Mouse (Mus musculus) midbrain, embryonic 11.5 days (tissue): ENCODE data around the gene Pank4. TPM values are rescaled to one million over a fixed set of nuclear protein-coding genes. Genes with fewer than 3 reads are reported as not detected.

ENCODE experiments used
- ATAC-seq: fragments of 200-750 bp; cut with Nextera tagmentation; 2 replicates; pipeline ENCODE4 v1.8.0; 2017; ENCODE audit warnings: moderate TSS enrichment, moderate library complexity; ENCODE audit not compliant: low FRiP score
- DNase-seq: peaks from one replicate; pipeline ENCODE4 v3.0.0; 2015; ENCODE audit warnings: low spot score; ENCODE audit errors: missing footprints
- H3K27ac ChIP-seq: fragments of 300-500 bp; sonication (generic); 2 replicates; pipeline ENCODE4 v1.5.1; 2014; ENCODE audit warnings: low read depth, low read length
- H3K27me3 ChIP-seq: fragments of 300-500 bp; sonication (generic); 2 replicates; pipeline ENCODE4 v1.6.1; 2014; ENCODE audit warnings: mild to moderate bottlenecking, low read length, moderate library complexity, mixed read lengths; ENCODE audit not compliant: control insufficient read depth, insufficient read depth
- H3K36me3 ChIP-seq: fragments of 300-500 bp; sonication (generic); 2 replicates; pipeline ENCODE4 v1.6.1; 2014; ENCODE audit warnings: mild to moderate bottlenecking, low read length, moderate library complexity, mixed read lengths; ENCODE audit not compliant: control insufficient read depth, insufficient read depth
- H3K4me1 ChIP-seq: fragments of 300-500 bp; sonication (generic); 2 replicates; pipeline ENCODE4 v1.6.1; 2014; ENCODE audit warnings: low read length; ENCODE audit not compliant: control insufficient read depth, insufficient read depth
- H3K4me2 ChIP-seq: fragments of 300-500 bp; sonication (generic); 2 replicates; pipeline ENCODE4 v1.6.1; 2014; ENCODE audit warnings: mild to moderate bottlenecking, moderate library complexity
- H3K4me3 ChIP-seq: fragments of 300-500 bp; sonication (generic); 2 replicates; pipeline ENCODE4 v1.5.1; 2014; ENCODE audit warnings: low read depth, low read length
- H3K9ac ChIP-seq: fragments of 300-500 bp; sonication (generic); 2 replicates; pipeline ENCODE4 v1.6.1; 2014; ENCODE audit warnings: low read length
- H3K9me3 ChIP-seq: fragments of 300-500 bp; sonication (generic); 2 replicates; pipeline ENCODE4 v1.6.1; 2016; ENCODE audit warnings: low read length; ENCODE audit not compliant: control insufficient read depth
- WGBS: fragments of 180-500 bp; shearing (Covaris S2); extraction: QIAGEN DNeasy Blood & Tissue Kit; methylation state at CpG from one replicate; pipeline ENCODE4 v1.1.7; 2014; 5-methylcytosine and 5-hydroxymethylcytosine counted together
- polyA plus RNA-seq: library from polyadenylated mRNA; unstranded; fragments of >200 nt; fragmentation: Nextera tagmentation; extraction: Ambion mirVana; gene quantifications from 2 replicates; pipeline ENCODE4 v1.2.1, GENCODE M21; 2014

Gene Pank4
- polyA plus RNA-seq, 1 experiment from 2014 or later: 40.4 TPM

GRCm38 (mm10) chr4:154940156-154940555 is 23.8 kb upstream of the Pank4 start:
- no peak overlapping the region for H3K4me2 ChIP-seq
- no peaks in the 10 kb centered on the region for H3K36me3 ChIP-seq
- H3K9ac ChIP-seq: no peak overlapping the region
- no peak overlapping the region for H3K4me3 ChIP-seq
- H3K4me1 ChIP-seq: peaks cover 7% of the 10 kb centered on the region
- no peak for ATAC-seq
- WGBS: 85% methylated on average over 2 of the region's 2 CpGs
- H3K27ac ChIP-seq: no peak overlapping the region
- peak; percentile 60 for DNase-seq
- H3K27me3 ChIP-seq: no peaks in the 10 kb centered on the region
- no peaks in the 10 kb centered on the region for H3K9me3 ChIP-seq

GRCm38 (mm10) chr4:154941831-154942230 is 22.1 kb upstream of the Pank4 start:
- Histone ChIP-seq H3K27ac (no peak overlapping the region), H3K36me3 (no peaks in the 10 kb centered on the region), H3K4me2 (no peak overlapping the region), H3K27me3 (no peaks in the 10 kb centered on the region), H3K9me3 (no peaks in the 10 kb centered on the region), H3K4me3 (no peak overlapping the region), H3K4me1 (peaks cover 18% of the 10 kb centered on the region), H3K9ac (no peak overlapping the region)
- ATAC-seq (no peak), DNase-seq (no peak)
- 94% methylated on average over 5 of the region's 5 CpGs for WGBS

- no peak for ATAC-seq
- Histone ChIP-seq H3K9ac (no peak overlapping the region), H3K36me3 (no peaks in the 10 kb centered on the region), H3K4me2 (no peak overlapping the region), H3K27ac (no peak overlapping the region), H3K9me3 (no peaks in the 10 kb centered on the region), H3K4me1 (peaks cover 22% of the 10 kb centered on the region), H3K4me3 (no peak overlapping the region), H3K27me3 (no peaks in the 10 kb centered on the region)
- 88% methylated on average over 10 of the region's 10 CpGs for WGBS
- DNase-seq: peak; percentile 59
These were observed 21.1 kb upstream of the Pank4 start for GRCm38 (mm10) chr4:154942632-154943322.

GRCm38 (mm10) chr4:154943323-154944039 is 20.4 kb upstream of the Pank4 start:
- Histone ChIP-seq H3K9me3 (no peaks in the 10 kb centered on the region), H3K9ac (no peak overlapping the region), H3K27me3 (no peaks in the 10 kb centered on the region), H3K27ac (no peak overlapping the region), H3K36me3 (no peaks in the 10 kb centered on the region), H3K4me1 (peaks cover 27% of the 10 kb centered on the region), H3K4me3 (no peak overlapping the region), H3K4me2 (no peak overlapping the region)
- ATAC-seq: no peak
- DNase-seq: peak; percentile 67
- 93% methylated on average over 6 of the region's 6 CpGs for WGBS

- H3K4me1 ChIP-seq: peaks cover 34% of the 10 kb centered on the region
- H3K27ac ChIP-seq: no peak overlapping the region
- WGBS: 13% methylated on average over 2 of the region's 2 CpGs
- peak; percentile 50 for ATAC-seq
- no peaks in the 10 kb centered on the region for H3K27me3 ChIP-seq
- H3K36me3 ChIP-seq: no peaks in the 10 kb centered on the region
- no peaks in the 10 kb centered on the region for H3K9me3 ChIP-seq
- no peak overlapping the region for H3K4me3 ChIP-seq
- no peak overlapping the region for H3K9ac ChIP-seq
- DNase-seq: peak; percentile 92
- no peak overlapping the region for H3K4me2 ChIP-seq
These were observed 19.8 kb upstream of the Pank4 start for GRCm38 (mm10) chr4:154944121-154944590.

GRCm38 (mm10) chr4:154946319-154946718 is 17.6 kb upstream of the Pank4 start:
- H3K9me3 ChIP-seq: no peaks in the 10 kb centered on the region
- peak overlapping the region; percentile 84 for H3K4me2 ChIP-seq
- H3K27ac ChIP-seq: peak overlapping the region; percentile 79
- H3K4me3 ChIP-seq: peak overlapping the region; percentile 37
- WGBS: 3% methylated on average over 8 of the region's 8 CpGs
- peak; percentile 95 for DNase-seq
- H3K9ac ChIP-seq: peak overlapping the region; percentile 68
- H3K27me3 ChIP-seq: peaks cover 4% of the 10 kb centered on the region; the same call in 1 of the 2 replicates
- H3K36me3 ChIP-seq: no peaks in the 10 kb centered on the region
- peak; percentile 85 for ATAC-seq
- peaks cover 44% of the 10 kb centered on the region for H3K4me1 ChIP-seq

- peaks cover 57% of the 10 kb centered on the region for H3K4me1 ChIP-seq
These were observed 15.6 kb upstream of the Pank4 start for GRCm38 (mm10) chr4:154948066-154948939.

GRCm38 (mm10) chr4:154948940-154949588 is 14.9 kb upstream of the Pank4 start:
- Histone ChIP-seq H3K4me1 (peaks cover 65% of the 10 kb centered on the region), H3K36me3 (no peaks in the 10 kb centered on the region), H3K9me3 (no peaks in the 10 kb centered on the region), H3K4me2 (peak overlapping the region; percentile 31), H3K9ac (peak overlapping the region; percentile 28; the same call in 1 of the 2 replicates), H3K27me3 (peaks cover 6% of the 10 kb centered on the region; the same call in 1 of the 2 replicates), H3K4me3 (peak overlapping the region; percentile 13; the same call in 1 of the 2 replicates), H3K27ac (peak overlapping the region; percentile 86)
- DNase-seq (peak; percentile 96), ATAC-seq (no peak; the same call in 1 of the 2 replicates)
- 41% methylated on average over 6 of the region's 6 CpGs for WGBS

More at GRCm38 (mm10) chr4:154948066-154948939, 15.6 kb upstream of the Pank4 start:
- Histone ChIP-seq H3K27ac (peak overlapping the region; percentile 86), H3K4me3 (peak overlapping the region; percentile 13; the same call in 1 of the 2 replicates), H3K9ac (peak overlapping the region; percentile 28; the same call in 1 of the 2 replicates), H3K36me3 (no peaks in the 10 kb centered on the region), H3K27me3 (peaks cover 4% of the 10 kb centered on the region; the same call in 1 of the 2 replicates), H3K9me3 (no peaks in the 10 kb centered on the region), H3K4me2 (peak overlapping the region; percentile 31)
- ATAC-seq (peak; percentile 45), DNase-seq (no peak)
- 32% methylated on average over 14 of the region's 14 CpGs for WGBS
